Mouse (Mus musculus): ENCODE measurements around the gene Sucla2.

Sucla2 gene

GRCm38 (mm10) chr14:73524766-73525448 lies at the start of gene Sucla2:
TSS of gene Sucla2 (plus strand) at chr14:73525319.
- peak; percentile 92 to 95 for DNase-seq (ENCODE audit: low read depth in 2 of 2, low spot score in 2 of 2)

- DNase-seq (ENCODE audit: low read depth in 2 of 2, low spot score in 2 of 2) = no peak
Measured at GRCm38 (mm10) chr14:73475506-73475905, 49.6 kb upstream of the Sucla2 start.

- no peak for DNase-seq (ENCODE audit: low read depth in 2 of 2, low spot score in 2 of 2)
Measured at GRCm38 (mm10) chr14:73476361-73476934, 48.7 kb upstream of the Sucla2 start.

GRCm38 (mm10) chr14:73477077-73477476 lies 48.0 kb upstream of the Sucla2 start:
- DNase-seq (ENCODE audit: low read depth in 2 of 2, low spot score in 2 of 2) = no peak

GRCm38 (mm10) chr14:73478321-73478720 lies 46.8 kb upstream of the Sucla2 start:
- no peak for DNase-seq (ENCODE audit: low read depth in 2 of 2, low spot score in 2 of 2)

- DNase-seq (ENCODE audit: low read depth in 2 of 2, low spot score in 2 of 2) = no peak
Measured at GRCm38 (mm10) chr14:73479771-73480170, 45.3 kb upstream of the Sucla2 start.

- no peak for DNase-seq (ENCODE audit: low read depth in 2 of 2, low spot score in 2 of 2)
Measured at GRCm38 (mm10) chr14:73483516-73484229, 41.4 kb upstream of the Sucla2 start.

- DNase-seq (ENCODE audit: low read depth in 2 of 2, low spot score in 2 of 2) = no peak
Measured at GRCm38 (mm10) chr14:73484366-73485110, 40.6 kb upstream of the Sucla2 start.

- DNase-seq (ENCODE audit: low read depth in 2 of 2, low spot score in 2 of 2) = no peak
Measured at GRCm38 (mm10) chr14:73486641-73487040, 38.5 kb upstream of the Sucla2 start.

- DNase-seq (ENCODE audit: low read depth in 2 of 2, low spot score in 2 of 2) = no peak
Measured at GRCm38 (mm10) chr14:73493356-73493755, 31.8 kb upstream of the Sucla2 start.

- DNase-seq (ENCODE audit: low read depth in 2 of 2, low spot score in 2 of 2) = no peak
Measured at GRCm38 (mm10) chr14:73494122-73494521, 31.0 kb upstream of the Sucla2 start.

GRCm38 (mm10) chr14:73495753-73496152 lies 29.4 kb upstream of the Sucla2 start:
- DNase-seq (ENCODE audit: low read depth in 2 of 2, low spot score in 2 of 2) = no peak

- no peak for DNase-seq (ENCODE audit: low read depth in 2 of 2, low spot score in 2 of 2)
Measured at GRCm38 (mm10) chr14:73501283-73501682, 23.8 kb upstream of the Sucla2 start.

GRCm38 (mm10) chr14:73501721-73502120 lies 23.4 kb upstream of the Sucla2 start:
- DNase-seq (ENCODE audit: low read depth in 2 of 2, low spot score in 2 of 2) = no peak

GRCm38 (mm10) chr14:73502591-73503184 lies 22.4 kb upstream of the Sucla2 start:
- no peak for DNase-seq (ENCODE audit: low read depth in 2 of 2, low spot score in 2 of 2)

- no peak for DNase-seq (ENCODE audit: low read depth in 2 of 2, low spot score in 2 of 2)
Measured at GRCm38 (mm10) chr14:73503237-73503933, 21.7 kb upstream of the Sucla2 start.

GRCm38 (mm10) chr14:73506283-73506682 lies 18.8 kb upstream of the Sucla2 start:
- DNase-seq (ENCODE audit: low read depth in 2 of 2, low spot score in 2 of 2) = no peak

- DNase-seq (ENCODE audit: low read depth in 2 of 2, low spot score in 2 of 2) = no peak
Measured at GRCm38 (mm10) chr14:73507200-73507599, 17.9 kb upstream of the Sucla2 start.

GRCm38 (mm10) chr14:73507702-73508376 lies 17.3 kb upstream of the Sucla2 start:
- DNase-seq (ENCODE audit: low read depth in 2 of 2, low spot score in 2 of 2) = peak in 1 of 2 experiments; percentile 13
